Mouse (Mus musculus) midbrain, embryonic 11.5 days (tissue): ENCODE results near the gene Sufu. TPM values are rescaled to one million over a fixed set of nuclear protein-coding genes. Genes with fewer than 3 reads are reported as not detected.

Experiments used
- ATAC-seq: fragments of 200-750 bp; cut with Nextera tagmentation; 2 replicates; pipeline ENCODE4 v1.8.0; 2017; ENCODE audit warnings: moderate TSS enrichment, moderate library complexity; ENCODE audit not compliant: low FRiP score
- DNase-seq: peaks from one replicate; pipeline ENCODE4 v3.0.0; 2015; ENCODE audit warnings: low spot score; ENCODE audit errors: missing footprints
- H3K27ac ChIP-seq: fragments of 300-500 bp; sonication (generic); 2 replicates; pipeline ENCODE4 v1.5.1; 2014; ENCODE audit warnings: low read depth, low read length
- H3K27me3 ChIP-seq: fragments of 300-500 bp; sonication (generic); 2 replicates; pipeline ENCODE4 v1.6.1; 2014; ENCODE audit warnings: mild to moderate bottlenecking, low read length, moderate library complexity, mixed read lengths; ENCODE audit not compliant: control insufficient read depth, insufficient read depth
- H3K36me3 ChIP-seq: fragments of 300-500 bp; sonication (generic); 2 replicates; pipeline ENCODE4 v1.6.1; 2014; ENCODE audit warnings: mild to moderate bottlenecking, low read length, moderate library complexity, mixed read lengths; ENCODE audit not compliant: control insufficient read depth, insufficient read depth
- H3K4me1 ChIP-seq: fragments of 300-500 bp; sonication (generic); 2 replicates; pipeline ENCODE4 v1.6.1; 2014; ENCODE audit warnings: low read length; ENCODE audit not compliant: control insufficient read depth, insufficient read depth
- H3K4me2 ChIP-seq: fragments of 300-500 bp; sonication (generic); 2 replicates; pipeline ENCODE4 v1.6.1; 2014; ENCODE audit warnings: mild to moderate bottlenecking, moderate library complexity
- H3K4me3 ChIP-seq: fragments of 300-500 bp; sonication (generic); 2 replicates; pipeline ENCODE4 v1.5.1; 2014; ENCODE audit warnings: low read depth, low read length
- H3K9ac ChIP-seq: fragments of 300-500 bp; sonication (generic); 2 replicates; pipeline ENCODE4 v1.6.1; 2014; ENCODE audit warnings: low read length
- H3K9me3 ChIP-seq: fragments of 300-500 bp; sonication (generic); 2 replicates; pipeline ENCODE4 v1.6.1; 2016; ENCODE audit warnings: low read length; ENCODE audit not compliant: control insufficient read depth
- WGBS: fragments of 180-500 bp; shearing (Covaris S2); extraction: QIAGEN DNeasy Blood & Tissue Kit; methylation state at CpG from one replicate; pipeline ENCODE4 v1.1.7; 2014; 5-methylcytosine and 5-hydroxymethylcytosine counted together
- polyA plus RNA-seq: library from polyadenylated mRNA; unstranded; fragments of >200 nt; fragmentation: Nextera tagmentation; extraction: Ambion mirVana; gene quantifications from 2 replicates; pipeline ENCODE4 v1.2.1, GENCODE M21; 2014

Sufu gene
- polyA plus RNA-seq, 1 experiment from 2014 or later = 38.7 TPM

DNA sequence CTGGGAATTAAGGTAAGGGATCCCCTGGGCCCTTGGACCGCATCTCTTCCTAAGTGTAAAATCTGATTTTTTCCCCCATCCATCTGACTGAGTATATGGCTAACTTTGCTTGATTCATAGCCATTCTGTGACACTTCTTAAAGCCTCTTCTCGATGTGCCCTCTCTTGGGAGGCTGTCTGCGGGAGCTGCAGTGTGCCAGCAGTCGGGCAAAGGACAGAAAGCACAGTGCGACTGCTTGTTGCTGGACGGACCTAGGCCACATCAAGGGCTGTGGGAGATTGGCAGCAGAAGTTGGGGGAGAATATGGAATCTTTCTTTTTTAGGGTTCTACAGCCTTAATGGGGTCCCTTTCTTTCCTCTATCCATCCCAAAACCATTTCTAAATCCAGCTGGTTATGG lies 2.7 kb downstream of the Sufu start:
- peaks cover 11% of the 10 kb centered on the region; the same call in 1 of the 2 replicates for H3K36me3 ChIP-seq
- peaks cover 22% of the 10 kb centered on the region for H3K4me1 ChIP-seq
- H3K27me3 ChIP-seq = no peaks in the 10 kb centered on the region
- no peak overlapping the region for H3K9ac ChIP-seq
- no peak overlapping the region for H3K4me3 ChIP-seq
- 87% methylated on average over 6 of the region's 6 CpGs for WGBS
- H3K27ac ChIP-seq = no peak overlapping the region
- H3K9me3 ChIP-seq = no peaks in the 10 kb centered on the region
- H3K4me2 ChIP-seq = no peak overlapping the region
- DNase-seq = no peak
- no peak for ATAC-seq

DNA sequence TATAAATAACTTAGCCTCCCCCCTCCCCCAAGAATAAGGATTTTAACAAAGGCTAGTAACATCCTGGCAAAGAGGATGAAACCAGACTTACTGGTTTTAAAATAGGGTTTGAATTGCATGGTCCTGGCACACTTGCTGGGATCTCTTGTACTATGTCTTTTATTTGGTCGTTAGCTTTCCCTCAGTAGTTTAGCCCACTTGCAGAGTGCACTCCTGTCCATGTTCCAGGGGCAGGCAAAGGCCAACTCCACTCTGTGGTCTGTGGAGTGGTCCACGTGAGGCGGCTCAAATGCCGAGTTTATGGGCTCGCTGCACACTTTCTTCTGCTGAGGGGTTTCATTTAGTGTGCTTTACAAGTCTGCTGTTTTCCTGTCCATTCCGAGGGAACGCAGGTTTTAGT lies 3.2 kb downstream of the Sufu start:
- Histone ChIP-seq H3K27ac (no peak overlapping the region), H3K4me1 (peaks cover 18% of the 10 kb centered on the region), H3K27me3 (no peaks in the 10 kb centered on the region), H3K4me2 (no peak overlapping the region), H3K9me3 (no peaks in the 10 kb centered on the region), H3K9ac (no peak overlapping the region), H3K4me3 (no peak overlapping the region), H3K36me3 (peaks cover 11% of the 10 kb centered on the region; the same call in 1 of the 2 replicates)
- WGBS = 83% methylated on average over 7 of the region's 7 CpGs
- ATAC-seq (no peak), DNase-seq (no peak)

DNA sequence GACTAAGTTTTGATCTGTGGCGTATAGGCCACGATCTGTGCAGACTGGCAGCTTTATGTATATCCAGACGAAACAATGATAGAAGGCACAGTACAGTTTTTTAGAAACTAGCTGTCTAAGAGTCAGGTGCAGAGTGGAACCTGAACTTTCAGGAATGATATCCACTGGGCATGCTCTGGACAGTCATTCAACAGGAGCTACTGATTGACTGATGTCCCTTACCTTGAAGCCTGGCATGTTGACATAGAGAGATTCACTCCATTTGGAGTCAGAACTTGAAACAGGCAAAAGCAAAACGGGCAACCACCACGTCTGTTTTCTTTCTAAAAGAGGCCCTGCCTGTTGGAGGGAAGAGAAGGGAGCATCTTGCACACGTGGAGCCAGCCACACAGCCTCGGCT lies 3.9 kb downstream of the Sufu start:
- Histone ChIP-seq H3K27ac (no peak overlapping the region), H3K4me1 (peaks cover 18% of the 10 kb centered on the region), H3K9ac (no peak overlapping the region), H3K36me3 (peaks cover 11% of the 10 kb centered on the region; the same call in 1 of the 2 replicates), H3K27me3 (no peaks in the 10 kb centered on the region), H3K4me2 (no peak overlapping the region), H3K9me3 (no peaks in the 10 kb centered on the region), H3K4me3 (no peak overlapping the region)
- ATAC-seq = no peak
- DNase-seq = no peak
- 92% methylated on average over 7 of the region's 7 CpGs for WGBS

DNA sequence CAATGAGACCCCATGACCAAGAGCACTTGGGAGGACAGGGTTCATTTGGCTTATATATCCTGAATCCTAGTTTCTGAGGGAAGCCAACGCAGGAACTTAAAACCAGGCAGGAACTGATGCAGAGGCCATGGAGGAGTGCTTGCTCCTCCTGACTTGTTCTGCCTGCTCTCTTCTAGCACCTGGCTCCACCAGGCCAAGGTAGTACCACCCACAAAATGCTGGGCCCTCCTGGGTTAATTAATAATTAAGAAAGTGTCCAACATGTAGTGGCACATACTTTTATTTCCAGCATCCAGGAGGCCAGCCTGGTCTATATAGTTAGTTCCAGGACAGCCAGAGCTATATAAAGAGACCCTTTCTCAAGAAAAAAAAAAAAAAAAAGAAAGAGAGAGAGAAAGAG lies 7.3 kb downstream of the Sufu start:
- peaks cover 10% of the 10 kb centered on the region for H3K4me1 ChIP-seq
- DNase-seq = no peak
- H3K9ac ChIP-seq = no peak overlapping the region
- no peaks in the 10 kb centered on the region for H3K27me3 ChIP-seq
- H3K27ac ChIP-seq = no peak overlapping the region
- ATAC-seq = no peak
- peaks cover 11% of the 10 kb centered on the region; the same call in 1 of the 2 replicates for H3K36me3 ChIP-seq
- no peak overlapping the region for H3K4me2 ChIP-seq
- 100% methylated on average over 1 of the region's 1 CpGs for WGBS
- H3K9me3 ChIP-seq = no peaks in the 10 kb centered on the region
- no peak overlapping the region for H3K4me3 ChIP-seq

DNA sequence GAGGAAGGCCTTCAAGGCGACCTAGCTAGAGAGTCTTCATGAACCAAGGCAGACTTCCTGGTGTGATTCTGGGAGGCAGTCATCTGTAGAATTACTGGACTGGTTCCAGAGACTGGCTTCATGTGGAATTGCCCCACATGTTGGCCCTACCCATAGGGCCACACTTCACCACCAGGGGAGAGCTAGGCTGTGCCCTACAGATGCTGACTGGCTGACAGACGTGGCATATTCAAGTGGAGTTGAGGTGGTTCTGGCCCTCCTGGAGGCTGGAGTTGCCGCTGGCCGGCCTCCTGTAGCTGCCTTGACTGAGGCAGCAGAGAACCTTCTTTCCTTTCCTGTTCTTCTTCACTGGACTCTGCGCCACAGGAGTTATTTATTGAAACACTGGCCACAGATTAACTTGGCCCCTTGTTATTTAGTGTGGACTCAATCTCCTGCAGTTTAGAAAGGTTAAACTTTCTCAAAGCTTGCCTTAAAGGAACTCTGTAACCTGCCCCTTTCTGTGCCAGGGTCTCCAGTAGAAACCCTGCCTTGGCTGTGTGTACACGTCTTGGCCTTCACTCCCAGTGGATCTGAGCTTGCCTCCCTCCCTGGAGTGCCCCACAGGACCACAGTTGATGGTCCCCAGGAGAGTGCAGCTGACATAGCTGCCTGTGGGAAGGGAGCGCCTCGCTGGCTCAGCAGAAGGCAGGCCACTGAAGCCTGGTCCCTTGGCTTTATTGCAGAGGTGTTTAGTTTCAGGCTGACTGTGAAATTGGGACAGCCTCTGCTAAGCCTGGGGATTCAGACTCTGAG lies 10.1 kb downstream of the Sufu start:
- H3K27me3 ChIP-seq = no peaks in the 10 kb centered on the region
- no peak overlapping the region for H3K4me3 ChIP-seq
- H3K27ac ChIP-seq = no peak overlapping the region
- no peak for ATAC-seq
- no peak for DNase-seq
- WGBS = 77% methylated on average over 8 of the region's 8 CpGs
- no peak overlapping the region for H3K4me2 ChIP-seq
- peaks cover 6% of the 10 kb centered on the region; the same call in 1 of the 2 replicates for H3K36me3 ChIP-seq
- H3K9me3 ChIP-seq = no peaks in the 10 kb centered on the region
- H3K4me1 ChIP-seq = peaks cover 9% of the 10 kb centered on the region; the same call in 1 of the 2 replicates
- no peak overlapping the region for H3K9ac ChIP-seq

DNA sequence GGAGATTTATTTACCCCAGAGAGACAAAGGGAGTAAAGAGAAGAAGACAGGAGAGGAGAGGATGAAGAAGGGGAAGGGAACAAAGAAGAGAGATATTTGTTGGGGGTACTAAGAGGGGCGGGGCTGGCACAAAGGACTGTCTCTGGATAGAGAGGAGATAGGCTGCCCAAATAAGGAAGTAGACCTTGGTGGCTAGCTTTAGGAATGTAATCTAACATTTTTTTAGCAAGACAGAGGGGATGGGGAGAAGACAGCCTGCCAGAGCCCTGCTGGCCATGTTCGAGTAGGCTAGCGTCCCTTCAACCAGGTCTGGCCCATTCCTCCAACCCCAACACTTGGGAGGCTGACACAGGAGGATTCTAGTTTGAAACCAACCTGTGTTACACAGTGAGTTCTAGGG lies 12.8 kb downstream of the Sufu start:
- no peak overlapping the region for H3K27ac ChIP-seq
- H3K9me3 ChIP-seq = no peaks in the 10 kb centered on the region
- DNase-seq (no peak), ATAC-seq (no peak)
- no peak overlapping the region for H3K4me3 ChIP-seq
- no peak overlapping the region for H3K9ac ChIP-seq
- peaks cover 9% of the 10 kb centered on the region; the same call in 1 of the 2 replicates for H3K4me1 ChIP-seq
- no peaks in the 10 kb centered on the region; the same call in 1 of the 2 replicates for H3K36me3 ChIP-seq
- no peak overlapping the region for H3K4me2 ChIP-seq
- no peaks in the 10 kb centered on the region for H3K27me3 ChIP-seq
- 79% methylated on average over 3 of the region's 3 CpGs for WGBS

DNA sequence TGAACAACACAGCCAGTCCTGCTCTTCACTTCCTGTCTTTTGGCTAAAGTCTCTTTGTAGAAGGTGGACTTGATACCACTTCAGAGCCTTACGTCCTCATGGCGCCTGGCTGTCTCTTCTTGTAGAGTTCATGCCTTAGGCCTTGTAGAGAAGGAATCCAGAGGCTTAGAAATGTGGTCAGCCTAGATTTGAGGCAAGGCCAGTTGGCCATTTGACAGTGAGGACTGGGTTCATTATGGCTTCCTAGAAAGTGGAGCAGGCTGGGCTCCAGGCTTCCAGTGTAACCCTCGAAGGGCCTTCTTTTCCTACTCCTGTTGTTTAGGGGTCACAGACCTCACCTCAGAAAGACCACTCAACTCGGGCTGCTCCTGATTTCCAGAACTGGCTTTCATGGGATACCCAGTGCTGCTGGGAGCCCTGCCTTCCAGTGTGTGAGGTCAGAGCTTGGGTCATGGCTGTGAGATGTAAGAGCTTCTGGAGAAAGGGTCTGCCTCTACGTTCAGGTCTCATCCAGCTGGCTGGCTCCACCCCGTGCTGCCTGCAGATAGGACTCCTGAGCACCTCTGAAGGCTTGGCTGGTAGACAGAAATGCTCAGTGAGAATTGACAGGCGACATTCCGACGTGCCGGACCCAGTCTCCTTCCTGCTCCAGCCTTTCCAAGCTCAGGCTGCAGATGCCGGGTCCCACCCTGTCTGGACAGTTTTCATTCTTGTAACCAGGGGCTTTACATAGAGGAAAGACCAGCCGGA lies 15.5 kb downstream of the Sufu start:
- no peak overlapping the region for H3K4me3 ChIP-seq
- no peak for ATAC-seq
- no peaks in the 10 kb centered on the region; the same call in 1 of the 2 replicates for H3K36me3 ChIP-seq
- H3K9me3 ChIP-seq = no peaks in the 10 kb centered on the region
- no peaks in the 10 kb centered on the region for H3K27me3 ChIP-seq
- no peak for DNase-seq
- no peak overlapping the region for H3K27ac ChIP-seq
- peaks cover 9% of the 10 kb centered on the region; the same call in 1 of the 2 replicates for H3K4me1 ChIP-seq
- H3K9ac ChIP-seq = no peak overlapping the region
- WGBS = 89% methylated on average over 12 of the region's 12 CpGs
- H3K4me2 ChIP-seq = no peak overlapping the region

DNA sequence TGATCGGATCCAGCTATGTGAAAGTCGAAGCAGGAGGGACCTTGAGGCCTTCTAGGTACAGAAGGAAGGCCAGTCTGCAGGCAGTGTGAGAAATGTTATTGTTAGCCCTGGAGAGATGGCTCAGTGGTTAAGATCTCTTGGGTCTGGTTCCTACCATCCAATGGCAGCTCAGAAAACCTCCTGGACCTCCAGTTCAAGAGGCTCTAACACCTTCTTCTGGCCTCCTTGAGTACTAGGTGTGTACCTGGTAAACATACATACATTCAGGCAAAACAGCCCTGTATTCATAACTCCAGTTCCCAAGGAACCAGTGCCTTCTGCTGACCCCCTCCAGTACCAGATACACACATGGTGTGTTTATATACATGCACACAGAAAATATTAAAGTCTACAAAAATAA lies 17.3 kb downstream of the Sufu start:
- no peak for DNase-seq
- Histone ChIP-seq H3K4me3 (no peak overlapping the region), H3K9me3 (no peaks in the 10 kb centered on the region), H3K4me2 (no peak overlapping the region), H3K27ac (no peak overlapping the region), H3K27me3 (no peaks in the 10 kb centered on the region), H3K9ac (no peak overlapping the region), H3K4me1 (no peaks in the 10 kb centered on the region; the same call in 1 of the 2 replicates), H3K36me3 (no peaks in the 10 kb centered on the region)
- no peak for ATAC-seq
- 88% methylated on average over 2 of the region's 2 CpGs for WGBS

DNA sequence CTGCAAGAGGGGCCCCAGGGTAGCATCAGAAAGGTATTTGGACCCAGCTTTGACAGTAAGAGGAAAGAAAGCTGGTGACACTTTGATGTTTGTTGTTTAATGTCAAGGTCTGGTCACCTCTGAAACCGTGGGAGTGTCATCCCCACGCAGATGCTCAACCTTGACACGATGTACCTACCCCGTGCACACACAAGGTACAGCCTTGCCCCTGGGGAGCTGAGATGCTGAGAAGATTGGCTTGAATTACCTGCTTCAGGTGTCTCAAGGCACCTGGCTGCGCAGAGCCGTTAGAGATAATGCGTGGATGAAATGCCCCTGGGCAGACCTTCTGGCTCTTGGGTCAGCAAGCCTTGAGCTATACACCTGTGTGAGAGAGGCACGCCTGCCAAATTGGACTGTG lies 17.8 kb downstream of the Sufu start:
- H3K36me3 ChIP-seq = no peaks in the 10 kb centered on the region

More for the DNA sequence above, 17.8 kb downstream of the Sufu start:
- Histone ChIP-seq H3K4me2 (no peak overlapping the region), H3K9me3 (no peaks in the 10 kb centered on the region), H3K27me3 (no peaks in the 10 kb centered on the region), H3K4me1 (no peaks in the 10 kb centered on the region), H3K9ac (no peak overlapping the region), H3K27ac (no peak overlapping the region), H3K4me3 (no peak overlapping the region)
- ATAC-seq (no peak), DNase-seq (no peak)
- 91% methylated on average over 8 of the region's 8 CpGs for WGBS
